Mouse (Mus musculus) olfactory bulb, adult 2 months (tissue): ENCODE results near the gene Nudt2.

Experiments used
- CTCF ChIP-seq: fragments of 200-500 bp; IDR thresholded peaks from 2 replicates; pipeline ENCODE4 v1.5.1; 2012; ENCODE audit warnings: low read depth, mild to moderate bottlenecking, low read length, moderate library complexity; ENCODE audit not compliant: insufficient read depth
- POLR2A ChIP-seq: fragments of 200-500 bp; IDR thresholded peaks from 2 replicates; pipeline ENCODE4 v1.6.1; 2012; ENCODE audit warnings: mild to moderate bottlenecking, low read depth, low read length, moderate library complexity; ENCODE audit not compliant: insufficient read depth

DNA sequence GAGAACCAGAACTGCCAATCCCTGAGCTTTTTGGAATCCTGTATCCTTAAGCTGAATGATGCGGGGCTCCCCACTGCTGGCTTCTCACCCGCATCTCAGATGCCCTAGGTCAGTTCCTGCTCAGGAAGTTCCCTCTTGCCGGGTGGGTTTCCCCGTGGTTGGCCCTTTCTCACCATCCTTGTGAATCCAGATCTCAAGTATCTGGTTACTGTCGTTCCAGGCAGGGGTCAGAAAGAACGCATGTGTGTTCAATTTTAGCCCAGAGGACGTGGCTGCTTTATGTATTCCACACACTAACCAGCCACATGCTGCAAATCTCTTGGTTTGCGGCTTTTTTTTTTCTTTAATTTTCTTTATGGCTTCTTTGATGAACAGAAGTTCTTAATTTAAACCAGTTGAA, 48.8 kb downstream of the Nudt2 start:
- TF ChIP-seq CTCF (no peak), POLR2A (no peak)
